Mouse (Mus musculus) liver, embryonic 16.5 days (tissue): ENCODE data around the gene Cux1. TPM values are rescaled to one million over a fixed set of nuclear protein-coding genes. Genes with fewer than 3 reads are reported as not detected.

Source experiments
- ATAC-seq: fragments of 200-750 bp; cut with Nextera tagmentation; 2 replicates; pipeline ENCODE4 v1.8.0; 2017; ENCODE audit warnings: low read depth, mild to moderate bottlenecking, moderate number of reproducible peaks, moderate library complexity
- H3K27ac ChIP-seq: fragments of 300-500 bp; sonication (generic); 2 replicates; pipeline ENCODE4 v1.5.1; 2014; ENCODE audit warnings: mild to moderate bottlenecking, low read length
- H3K27me3 ChIP-seq: fragments of 300-500 bp; sonication (generic); 2 replicates; pipeline ENCODE4 v1.6.1; 2014; ENCODE audit warnings: low read depth, low read length, mixed read lengths; ENCODE audit not compliant: control insufficient read depth, insufficient read depth
- H3K36me3 ChIP-seq: fragments of 300-500 bp; sonication (generic); 2 replicates; pipeline ENCODE4 v1.6.1; 2014; ENCODE audit warnings: mild to moderate bottlenecking; ENCODE audit not compliant: control insufficient read depth, insufficient read depth
- H3K4me1 ChIP-seq: fragments of 300-500 bp; sonication (generic); 2 replicates; pipeline ENCODE4 v1.6.1; 2014; ENCODE audit warnings: low read depth, low read length, mixed read lengths; ENCODE audit not compliant: control insufficient read depth
- H3K4me2 ChIP-seq: fragments of 300-500 bp; sonication (generic); 2 replicates; pipeline ENCODE4 v1.6.1; 2014; ENCODE audit warnings: low read depth, low read length, mixed read lengths
- H3K4me3 ChIP-seq: fragments of 300-500 bp; sonication (generic); 2 replicates; pipeline ENCODE4 v1.5.1; 2014; ENCODE audit warnings: low read depth, mild to moderate bottlenecking, low read length
- H3K9ac ChIP-seq: fragments of 300-500 bp; sonication (generic); 2 replicates; pipeline ENCODE4 v1.6.1; 2014; ENCODE audit warnings: low read depth, low read length
- H3K9me3 ChIP-seq: fragments of 300-500 bp; sonication (generic); replicated peaks from 2 replicates; pipeline ENCODE4 v1.6.1; 2016; ENCODE audit warnings: low read length; ENCODE audit not compliant: control insufficient read depth
- WGBS: fragments of 180-500 bp; shearing (Covaris S2); extraction: QIAGEN DNeasy Blood & Tissue Kit; methylation state at CpG from one replicate; pipeline ENCODE4 v1.1.7; 2014; ENCODE audit not compliant: insufficient replicate concordance; 5-methylcytosine and 5-hydroxymethylcytosine counted together
- polyA plus RNA-seq: library from polyadenylated mRNA; unstranded; fragments of >200 nt; fragmentation: Nextera tagmentation; extraction: Ambion mirVana; gene quantifications from 2 replicates; pipeline ENCODE4 v1.2.1, GENCODE M21; 2015

Cux1 gene
- polyA plus RNA-seq, 1 experiment from 2014 or later: 17.1 TPM

- 74% methylated on average over 6 of the region's 6 CpGs for WGBS
- H3K36me3 ChIP-seq: no peaks in the 10 kb centered on the region
- peaks cover 3% of the 10 kb centered on the region; the same call in 1 of the 2 replicates for H3K4me1 ChIP-seq
- no peak overlapping the region for H3K4me3 ChIP-seq
- ATAC-seq: no peak
- no peak overlapping the region for H3K27ac ChIP-seq
- no peaks in the 10 kb centered on the region for H3K27me3 ChIP-seq
- H3K4me2 ChIP-seq: no peak overlapping the region
- H3K9me3 ChIP-seq: no peaks in the 10 kb centered on the region
- no peak overlapping the region for H3K9ac ChIP-seq
Observed at GRCm38 (mm10) chr5:136551571-136551970, 15.7 kb downstream of the Cux1 start.

DNA sequence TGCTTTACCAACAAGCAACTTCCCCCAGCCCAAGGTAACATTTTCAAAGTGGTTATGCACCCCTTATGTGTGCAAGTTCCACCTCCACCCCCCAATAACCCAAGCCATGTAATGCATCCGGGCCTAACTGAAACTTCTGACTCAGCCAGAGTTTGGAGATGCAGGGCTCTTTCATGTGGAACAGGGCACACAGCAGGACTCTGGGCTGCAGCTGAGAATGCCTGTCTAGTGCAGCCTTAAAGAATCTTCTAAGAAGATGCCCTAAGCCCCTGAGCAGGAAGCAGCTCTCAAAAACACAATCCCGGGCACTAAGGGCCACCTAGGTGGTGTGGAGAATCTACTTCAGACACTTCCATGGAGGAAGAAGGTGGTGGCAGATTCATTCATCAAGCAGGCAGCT is 16.6 kb downstream of the Cux1 start:
- no peak for ATAC-seq
- 51% methylated on average over 2 of the region's 2 CpGs for WGBS
- Histone ChIP-seq H3K36me3 (no peaks in the 10 kb centered on the region), H3K4me3 (no peak overlapping the region), H3K27me3 (no peaks in the 10 kb centered on the region), H3K4me2 (no peak overlapping the region), H3K9me3 (no peaks in the 10 kb centered on the region), H3K9ac (no peak overlapping the region), H3K27ac (no peak overlapping the region), H3K4me1 (peaks cover 3% of the 10 kb centered on the region; the same call in 1 of the 2 replicates)

DNA sequence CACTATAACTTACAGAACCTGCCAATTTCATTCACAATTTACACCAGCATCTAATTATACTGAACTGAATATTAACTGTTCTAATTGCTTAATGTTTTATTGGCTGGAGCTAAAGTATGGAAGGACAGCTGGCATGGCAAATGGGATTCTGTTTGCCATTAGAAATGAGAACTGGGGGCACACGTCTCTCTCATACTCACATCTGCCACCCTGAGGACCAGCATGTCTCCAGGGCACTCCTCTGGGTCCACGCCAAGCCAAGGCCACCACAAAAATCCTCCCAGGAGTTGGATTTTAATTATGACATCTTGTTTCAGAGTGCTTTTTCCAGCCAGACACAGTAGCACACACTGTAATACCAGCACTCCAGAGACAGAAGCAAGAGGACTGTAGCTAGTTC is 18.5 kb downstream of the Cux1 start:
- Histone ChIP-seq H3K9me3 (no peaks in the 10 kb centered on the region), H3K27ac (no peak overlapping the region), H3K4me2 (no peak overlapping the region), H3K4me1 (peaks cover 5% of the 10 kb centered on the region; the same call in 1 of the 2 replicates), H3K4me3 (no peak overlapping the region), H3K36me3 (no peaks in the 10 kb centered on the region), H3K9ac (no peak overlapping the region), H3K27me3 (no peaks in the 10 kb centered on the region)
- WGBS: 82% methylated on average over 2 of the region's 2 CpGs
- ATAC-seq: no peak

DNA sequence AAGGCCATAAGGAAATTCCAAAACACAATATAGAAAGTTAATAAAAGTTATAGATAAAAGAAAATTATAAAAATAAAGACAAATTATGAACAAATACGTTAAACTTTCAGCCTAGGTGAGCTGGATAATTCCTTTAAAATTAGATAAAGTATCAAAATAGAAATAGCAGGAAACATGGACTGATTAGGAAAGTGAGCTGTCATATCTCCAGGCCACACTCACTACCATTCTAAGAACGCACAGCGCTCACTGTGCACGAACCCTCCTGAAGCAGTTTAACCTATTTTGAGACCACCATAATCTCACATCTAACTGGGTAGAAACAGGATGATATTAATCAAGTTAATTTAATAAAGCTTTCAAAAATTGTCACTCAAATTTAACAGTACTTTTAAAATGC is 22.2 kb downstream of the Cux1 start:
- WGBS: 28% methylated on average over 4 of the region's 4 CpGs
- H3K27me3 ChIP-seq: no peaks in the 10 kb centered on the region
- H3K4me2 ChIP-seq: peak overlapping the region; percentile 36
- H3K9me3 ChIP-seq: no peaks in the 10 kb centered on the region
- H3K4me1 ChIP-seq: peaks cover 10% of the 10 kb centered on the region
- no peaks in the 10 kb centered on the region for H3K36me3 ChIP-seq
- no peak overlapping the region for H3K27ac ChIP-seq
- no peak overlapping the region for H3K9ac ChIP-seq
- no peak overlapping the region for H3K4me3 ChIP-seq
- peak; percentile 45; the same call in 1 of the 2 replicates for ATAC-seq

DNA sequence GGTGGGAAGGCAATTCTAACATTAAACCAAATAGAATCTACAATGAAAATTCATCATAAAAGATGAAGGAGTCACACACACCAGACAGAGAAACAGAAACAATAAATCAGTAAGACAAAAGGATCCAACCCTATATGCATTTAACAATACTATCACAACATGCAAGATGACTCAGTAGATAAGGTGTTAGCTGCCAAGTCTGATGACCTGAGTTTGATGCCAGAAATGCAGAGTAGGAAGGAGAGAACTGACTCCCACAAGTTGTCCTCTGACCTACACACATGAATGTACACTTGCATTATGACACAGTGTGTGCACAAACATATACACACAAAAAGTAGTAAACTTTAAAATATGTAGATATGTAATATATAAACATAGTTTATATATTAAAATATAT is 24.1 kb downstream of the Cux1 start:
- H3K36me3 ChIP-seq: no peaks in the 10 kb centered on the region
- no peak for ATAC-seq

DNA sequence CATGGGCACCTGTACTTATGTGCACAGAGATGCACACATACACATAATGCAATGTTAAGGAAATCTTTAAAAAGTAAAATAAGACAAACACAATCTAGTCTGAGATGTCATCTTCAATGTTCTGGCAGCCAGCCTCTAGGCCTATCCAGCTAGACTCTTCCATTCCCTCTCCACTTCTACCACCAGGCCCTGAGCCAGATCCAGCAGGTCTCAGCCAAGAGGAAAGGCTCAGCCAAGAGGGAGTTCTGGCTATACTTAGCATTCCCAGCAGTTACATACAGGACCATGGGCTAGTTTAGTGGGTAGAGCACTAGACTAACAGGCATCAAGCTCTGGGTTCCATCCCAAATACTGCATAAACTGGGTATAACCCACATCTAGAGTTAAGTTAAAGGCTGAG is 26.3 kb downstream of the Cux1 start:
- Histone ChIP-seq H3K4me2 (no peak overlapping the region), H3K27me3 (no peaks in the 10 kb centered on the region), H3K9me3 (no peaks in the 10 kb centered on the region), H3K4me1 (peaks cover 17% of the 10 kb centered on the region), H3K27ac (no peak overlapping the region), H3K9ac (no peak overlapping the region), H3K4me3 (no peak overlapping the region), H3K36me3 (no peaks in the 10 kb centered on the region)
- no peak for ATAC-seq

More for the DNA sequence above, 24.1 kb downstream of the Cux1 start:
- no peaks in the 10 kb centered on the region for H3K27me3 ChIP-seq
- H3K4me3 ChIP-seq: no peak overlapping the region
- H3K27ac ChIP-seq: no peak overlapping the region
- no peak overlapping the region for H3K9ac ChIP-seq
- H3K9me3 ChIP-seq: no peaks in the 10 kb centered on the region
- H3K4me2 ChIP-seq: no peak overlapping the region
- peaks cover 13% of the 10 kb centered on the region for H3K4me1 ChIP-seq

DNA sequence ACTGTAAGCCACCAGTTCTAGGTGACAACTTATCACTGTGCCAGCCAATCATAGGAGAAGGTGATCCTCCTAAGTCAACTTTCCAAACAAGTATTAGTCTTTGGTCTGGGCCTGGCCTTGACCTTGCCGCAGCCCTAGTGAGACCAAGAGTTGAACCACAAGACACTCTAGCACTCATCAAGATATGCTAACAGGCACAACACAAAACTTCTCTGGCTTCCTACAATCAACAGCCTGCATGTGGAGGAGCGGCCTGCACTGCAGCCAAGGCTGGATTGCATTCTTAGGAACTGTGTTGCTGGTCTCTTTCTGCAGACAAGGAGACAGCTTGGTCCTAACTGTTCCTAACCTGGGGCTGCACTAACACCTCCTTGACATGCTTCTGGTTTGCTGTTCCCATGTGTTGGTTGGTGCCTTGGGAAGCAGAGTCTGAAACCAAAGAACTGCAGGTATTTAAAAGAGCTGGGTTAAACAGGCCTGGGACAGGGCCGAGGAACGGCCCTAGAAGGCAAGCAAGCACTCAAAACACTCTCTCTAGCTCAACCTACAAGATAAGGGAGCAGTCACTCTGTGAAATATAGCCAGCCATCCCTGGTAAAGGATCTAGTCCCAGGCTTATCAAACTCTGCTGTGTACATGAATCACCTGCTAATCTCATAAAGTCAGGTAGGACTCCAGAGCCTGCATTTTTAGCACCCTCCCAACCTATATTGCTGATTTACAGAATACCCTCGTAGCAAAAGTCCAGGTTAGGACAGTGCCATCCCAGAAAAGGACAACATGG is 27.0 kb downstream of the Cux1 start:
- peak; percentile 41 for ATAC-seq
- no peak overlapping the region for H3K27ac ChIP-seq

DNA sequence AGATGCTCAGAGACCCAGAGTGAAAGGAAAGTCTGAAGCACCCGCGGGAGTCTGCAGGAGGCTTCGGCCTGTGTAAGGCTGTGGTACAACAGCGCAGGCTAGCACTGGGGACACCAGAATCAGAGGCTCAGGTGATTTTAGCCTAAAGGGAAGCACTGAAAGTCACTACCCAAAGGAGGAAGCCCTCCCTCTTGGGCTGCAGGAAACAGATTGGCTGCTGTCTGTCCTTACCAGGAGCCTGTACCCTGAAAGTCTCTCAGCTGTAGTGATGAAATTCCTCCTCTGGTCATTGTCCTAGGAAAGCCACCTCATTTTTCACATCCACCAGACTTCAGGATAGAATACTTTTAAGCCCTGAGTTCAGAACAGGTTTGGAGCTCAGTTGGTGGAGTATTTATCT is 30.5 kb downstream of the Cux1 start:
- H3K36me3 ChIP-seq: no peaks in the 10 kb centered on the region
- WGBS: 64% methylated on average over 4 of the region's 4 CpGs
- no peak overlapping the region for H3K4me2 ChIP-seq
- peaks cover 13% of the 10 kb centered on the region for H3K4me1 ChIP-seq
- no peak overlapping the region for H3K4me3 ChIP-seq
- ATAC-seq: no peak
- no peaks in the 10 kb centered on the region for H3K27me3 ChIP-seq
- no peak overlapping the region for H3K9ac ChIP-seq
- H3K27ac ChIP-seq: no peak overlapping the region
- no peaks in the 10 kb centered on the region for H3K9me3 ChIP-seq

More for the DNA sequence above, 27.0 kb downstream of the Cux1 start:
- Histone ChIP-seq H3K4me2 (no peak overlapping the region), H3K4me1 (peaks cover 13% of the 10 kb centered on the region), H3K36me3 (no peaks in the 10 kb centered on the region), H3K4me3 (no peak overlapping the region), H3K27me3 (no peaks in the 10 kb centered on the region), H3K9me3 (no peaks in the 10 kb centered on the region), H3K9ac (no peak overlapping the region)
- 24% methylated on average over 5 of the region's 5 CpGs for WGBS

DNA sequence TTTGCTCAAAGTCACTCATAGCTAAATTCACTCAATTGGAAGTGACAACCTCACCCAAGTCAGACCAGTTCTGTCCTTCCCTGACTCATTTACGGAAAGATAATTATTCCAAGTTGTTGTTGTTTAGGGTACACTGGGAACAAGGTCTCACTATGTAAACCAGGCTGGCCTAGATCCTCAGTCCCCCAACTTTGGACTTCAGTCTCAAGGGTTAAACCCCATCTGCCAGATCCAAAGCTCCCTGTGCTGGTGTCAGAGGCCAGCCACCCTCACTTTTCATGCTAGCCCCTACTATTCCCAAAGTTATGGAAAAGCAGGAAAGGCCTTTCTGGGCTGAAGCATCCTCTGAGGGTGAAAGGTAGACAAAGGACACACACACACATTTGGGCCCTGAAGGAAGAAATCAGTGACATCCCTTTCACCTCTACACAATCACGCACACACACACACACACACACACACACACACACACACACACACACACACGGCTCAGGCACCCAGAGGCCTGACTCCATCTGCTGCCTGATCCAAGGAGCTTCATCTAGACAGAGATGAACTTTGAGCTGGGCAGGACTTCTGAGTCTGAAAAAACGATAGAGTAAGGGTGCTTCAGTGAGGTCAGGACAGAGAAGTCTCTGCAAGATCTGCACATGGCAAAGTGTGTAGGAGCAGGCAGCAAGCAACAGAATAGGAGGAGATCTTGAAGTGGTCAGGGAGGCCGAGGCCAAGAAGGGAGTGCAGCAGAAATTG is 31.1 kb downstream of the Cux1 start:
- peaks cover 13% of the 10 kb centered on the region for H3K4me1 ChIP-seq
- no peak overlapping the region for H3K4me3 ChIP-seq
- H3K9ac ChIP-seq: no peak overlapping the region
- H3K4me2 ChIP-seq: no peak overlapping the region
- no peak for ATAC-seq
- WGBS: 51% methylated on average over 5 of the region's 5 CpGs
- no peaks in the 10 kb centered on the region for H3K9me3 ChIP-seq
- no peaks in the 10 kb centered on the region for H3K27me3 ChIP-seq
- no peaks in the 10 kb centered on the region for H3K36me3 ChIP-seq
- H3K27ac ChIP-seq: no peak overlapping the region
